Mouse (Mus musculus): Measurements from ENCODE around the gene Pkhd1.
A peak's percentile ranks its signal among the peaks of the same experiment; 100 is the strongest.
"Not testable (repeated sequence)": the region's sequence is repeated elsewhere in the genome, so short reads cannot be mapped to it uniquely, and the experiment has no call there.

Pkhd1 gene

GRCm38 (mm10) chr1:20486087-20486486 lies 131.8 kb downstream of the Pkhd1 start:
- ATAC-seq (ENCODE audit: low TSS enrichment): no peak

DNA sequence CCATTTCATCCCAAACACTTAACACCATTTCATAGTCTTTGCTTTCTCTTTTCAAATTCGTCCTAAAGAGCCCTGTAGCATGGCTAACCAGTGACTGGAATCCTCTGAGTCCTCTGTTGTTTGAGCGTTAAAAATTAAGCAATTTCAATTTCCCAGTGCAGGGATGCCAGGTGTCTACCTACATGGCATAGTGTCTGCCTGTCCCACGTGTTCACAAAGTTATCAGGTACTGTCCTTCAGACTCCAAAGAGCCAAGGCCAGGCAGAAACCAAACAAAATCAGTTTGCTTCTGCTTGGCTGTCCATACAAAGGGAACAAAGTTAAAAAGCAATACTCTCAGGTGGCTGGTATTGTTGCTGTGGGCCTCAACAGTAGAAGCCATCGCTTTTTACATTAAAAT lies 136.0 kb downstream of the Pkhd1 start:
- ATAC-seq (ENCODE audit: low TSS enrichment): no peak

DNA sequence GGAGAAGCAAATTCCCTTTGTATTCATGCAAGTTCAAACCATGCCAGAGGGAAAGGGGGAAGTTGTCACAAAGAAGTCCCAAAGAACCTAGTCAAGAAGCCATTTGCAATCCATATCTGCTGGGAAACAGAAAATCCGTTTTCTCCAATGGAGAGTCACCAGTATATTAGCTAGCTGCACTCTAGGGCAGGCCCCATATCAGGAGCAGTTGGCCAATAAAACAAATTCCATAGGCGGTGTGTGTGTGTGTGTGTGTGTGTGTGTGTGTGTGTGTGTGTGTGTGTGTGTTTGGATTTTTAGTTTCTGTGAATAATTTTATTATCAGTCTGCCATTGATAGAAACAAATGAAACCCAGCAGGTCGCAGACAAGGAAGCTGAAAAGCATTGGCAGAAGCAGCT lies 139.2 kb downstream of the Pkhd1 start:
- ATAC-seq (ENCODE audit: low TSS enrichment): no peak

DNA sequence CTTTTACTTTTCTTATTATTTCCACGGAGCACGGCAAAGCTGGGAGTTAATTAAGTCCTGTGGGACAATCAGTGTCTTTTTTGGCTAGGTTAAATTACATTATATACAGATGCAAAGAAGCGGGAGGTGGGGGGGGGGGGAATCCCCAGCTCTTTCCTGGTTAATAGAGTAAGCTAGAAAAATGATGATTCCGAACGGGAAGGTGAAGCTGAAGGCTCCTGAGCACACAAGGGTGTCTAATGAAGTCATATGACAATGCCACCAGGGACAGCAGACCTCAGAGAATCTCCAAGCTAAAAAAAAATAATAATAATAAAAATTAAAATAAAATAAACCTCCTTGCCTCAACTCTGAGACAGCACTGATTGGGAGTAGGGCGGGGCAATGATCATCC lies 139.6 kb downstream of the Pkhd1 start:
- ATAC-seq (ENCODE audit: low TSS enrichment): no peak

DNA sequence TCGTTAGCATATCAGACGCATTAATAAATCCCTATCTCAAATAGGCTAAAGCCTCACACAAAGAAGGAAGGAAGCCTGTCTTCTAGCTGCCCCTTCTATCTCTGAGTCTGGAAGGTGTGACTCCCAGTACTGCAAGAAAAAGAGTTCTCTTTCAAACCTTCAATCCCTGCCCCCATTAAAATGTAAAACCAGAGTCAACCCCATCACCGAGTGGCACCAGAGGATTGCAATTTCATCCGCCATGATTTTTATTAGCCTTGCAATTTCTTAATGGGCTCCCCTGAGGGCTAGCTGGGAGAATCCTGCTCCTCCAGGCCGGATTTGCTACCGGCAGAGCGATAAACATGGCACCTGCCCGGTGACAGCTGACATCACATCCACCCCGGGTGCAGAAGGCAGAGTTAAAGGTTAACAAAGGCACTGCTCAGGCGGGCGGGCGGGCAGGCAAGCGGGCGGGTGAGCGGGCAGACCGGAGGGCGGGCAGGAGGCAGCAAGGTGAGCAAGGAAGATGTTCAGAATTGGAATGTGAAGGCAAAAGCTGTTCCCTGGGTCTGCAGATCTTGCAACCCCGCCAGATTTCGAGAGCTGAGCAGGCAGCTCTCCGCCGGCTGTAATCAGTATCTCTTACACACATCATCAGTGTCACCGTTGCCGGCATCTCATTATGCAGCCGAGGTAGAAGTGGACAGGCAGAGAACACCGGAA lies 140.2 kb downstream of the Pkhd1 start:
- peak; percentile 69 for ATAC-seq (ENCODE audit: low TSS enrichment)

DNA sequence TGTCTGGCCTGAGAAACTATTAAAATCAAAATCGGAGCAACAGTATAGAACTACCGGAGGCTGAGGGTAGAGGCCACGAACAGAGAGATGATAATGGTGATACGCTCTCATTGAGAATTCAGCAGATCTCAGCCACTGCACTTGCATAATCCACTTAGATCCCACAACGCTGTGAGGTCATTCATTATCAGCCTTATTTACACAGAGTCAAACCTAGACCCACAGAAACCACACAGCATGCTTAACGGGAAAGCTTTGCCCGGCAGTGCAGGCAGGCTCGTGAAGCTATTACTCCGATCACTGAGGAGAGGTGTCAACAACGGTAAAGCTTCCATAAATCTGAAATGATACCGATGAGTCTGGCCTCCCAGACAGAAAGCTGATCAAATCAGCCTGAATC lies 147.1 kb downstream of the Pkhd1 start:
- no peak for ATAC-seq (ENCODE audit: low TSS enrichment)

DNA sequence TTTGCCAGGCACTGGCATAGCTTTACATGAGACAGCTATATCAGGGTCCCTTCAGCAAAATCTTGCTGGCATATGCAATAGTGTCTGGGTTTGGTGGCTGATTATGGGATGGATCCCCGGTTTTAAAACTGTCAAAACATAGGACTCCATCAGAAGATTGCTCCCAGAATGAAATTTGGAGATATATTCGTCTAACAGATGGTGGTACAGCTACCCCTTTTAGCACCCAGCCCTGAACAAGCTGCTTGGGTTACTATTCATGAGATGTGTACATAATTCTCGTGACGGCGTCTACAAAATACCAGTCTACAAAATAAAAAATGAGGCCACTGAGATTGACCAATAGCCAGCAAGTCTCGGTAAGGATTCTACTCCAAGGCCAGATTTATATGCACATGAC lies 147.5 kb downstream of the Pkhd1 start:
- ATAC-seq (ENCODE audit: low TSS enrichment): no peak

DNA sequence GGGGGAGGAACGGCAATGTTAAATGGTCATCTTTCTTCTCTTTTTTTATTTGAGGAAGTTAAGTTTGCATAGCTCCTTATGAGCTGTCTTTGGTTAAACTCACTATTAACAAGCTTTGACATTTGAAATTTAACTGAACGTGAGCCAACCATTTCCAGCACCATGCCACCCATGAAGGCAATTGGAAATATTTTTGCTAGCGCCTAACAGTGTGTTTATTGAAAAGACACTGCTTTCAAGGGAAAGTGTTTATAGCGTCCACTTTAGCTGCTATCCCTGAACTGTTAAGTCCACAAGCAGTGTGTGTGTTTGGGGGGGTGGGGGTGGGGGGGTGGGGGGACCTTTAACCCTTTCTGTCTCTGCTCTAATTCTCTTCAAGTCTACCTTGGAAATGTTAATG lies 151.4 kb downstream of the Pkhd1 start:
- ATAC-seq (ENCODE audit: low TSS enrichment): no peak

GRCm38 (mm10) chr1:20454621-20455020 lies 163.2 kb downstream of the Pkhd1 start:
- peak; percentile 58; the same call in 1 of the 2 replicates for ATAC-seq (ENCODE audit: low TSS enrichment)

DNA sequence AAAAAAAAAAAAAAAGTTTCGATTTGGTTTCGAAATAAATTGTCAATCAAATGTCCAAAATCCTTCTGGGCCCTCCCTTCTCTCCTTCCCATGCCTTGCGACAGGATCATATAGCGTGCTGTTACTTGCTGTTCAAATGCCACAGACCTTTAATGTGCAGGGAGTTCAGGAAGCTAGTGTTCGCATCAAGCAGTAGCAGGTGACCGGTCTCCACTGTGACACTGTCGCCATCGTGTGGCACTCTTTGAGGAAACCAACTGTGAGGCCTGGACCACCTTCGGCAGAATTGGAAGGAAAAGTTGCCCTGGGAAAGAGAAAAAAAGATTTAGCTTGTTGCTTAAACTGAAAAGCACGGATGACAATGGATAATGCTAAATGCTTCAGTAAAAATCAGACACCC lies 167.8 kb downstream of the Pkhd1 start:
- peak; percentile 97 for ATAC-seq (ENCODE audit: low TSS enrichment)

- ATAC-seq (ENCODE audit: low TSS enrichment): not testable (repeated sequence)
Observed at GRCm38 (mm10) chr1:20432026-20432425, 185.8 kb downstream of the Pkhd1 start.

DNA sequence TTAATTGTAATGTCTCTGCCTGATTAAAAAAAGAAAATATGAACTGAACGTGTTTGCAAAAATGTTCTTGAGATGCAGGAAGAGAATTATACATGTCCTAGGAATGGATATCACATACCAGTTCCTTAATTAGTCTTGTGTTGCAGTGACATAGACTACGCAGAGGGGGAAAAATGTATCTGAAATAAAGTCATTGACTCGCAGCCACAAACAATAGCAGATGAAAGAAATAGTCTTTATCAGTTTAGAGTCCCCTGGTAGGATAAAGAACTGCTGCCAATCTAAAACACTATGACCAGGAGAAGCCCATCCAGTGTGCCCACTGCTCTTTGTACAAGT lies 188.8 kb downstream of the Pkhd1 start:
- ATAC-seq (ENCODE audit: low TSS enrichment): no peak

DNA sequence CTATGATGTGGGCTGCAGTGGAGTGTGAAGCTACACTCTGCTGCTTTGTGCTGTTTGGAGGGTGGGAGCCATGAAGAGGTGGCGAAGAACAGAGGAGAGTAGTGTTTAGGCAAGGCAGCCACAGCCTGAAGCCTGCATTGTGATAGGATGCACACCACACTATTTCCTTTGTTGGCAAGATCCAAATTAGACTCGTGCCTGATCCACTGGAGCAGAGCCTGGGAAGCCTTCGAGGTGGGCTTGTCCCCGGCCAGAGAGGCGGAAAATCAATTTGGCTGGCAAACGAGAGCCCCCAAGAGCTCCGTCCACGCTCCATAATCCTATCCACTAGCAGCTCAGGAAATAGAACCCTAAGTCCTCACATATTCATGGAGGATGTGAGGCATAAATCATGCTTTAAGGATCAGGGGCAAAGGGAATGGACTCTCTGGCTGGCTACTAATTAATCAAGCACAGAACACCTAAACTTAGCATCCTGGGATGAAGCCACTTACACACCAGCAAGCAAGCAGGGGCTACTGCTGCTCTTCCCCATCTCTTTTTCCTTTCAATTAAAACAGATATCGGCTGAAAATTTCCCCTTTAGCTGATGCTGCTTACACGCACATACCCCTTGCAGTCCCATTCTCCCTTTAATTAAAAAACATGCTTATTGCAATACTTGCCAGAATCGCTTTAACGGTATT lies 189.4 kb downstream of the Pkhd1 start:
- peak; percentile 59; the same call in 1 of the 2 replicates for ATAC-seq (ENCODE audit: low TSS enrichment)

GRCm38 (mm10) chr1:20409411-20409967 lies 208.4 kb downstream of the Pkhd1 start:
- ATAC-seq (ENCODE audit: low TSS enrichment): no peak

DNA sequence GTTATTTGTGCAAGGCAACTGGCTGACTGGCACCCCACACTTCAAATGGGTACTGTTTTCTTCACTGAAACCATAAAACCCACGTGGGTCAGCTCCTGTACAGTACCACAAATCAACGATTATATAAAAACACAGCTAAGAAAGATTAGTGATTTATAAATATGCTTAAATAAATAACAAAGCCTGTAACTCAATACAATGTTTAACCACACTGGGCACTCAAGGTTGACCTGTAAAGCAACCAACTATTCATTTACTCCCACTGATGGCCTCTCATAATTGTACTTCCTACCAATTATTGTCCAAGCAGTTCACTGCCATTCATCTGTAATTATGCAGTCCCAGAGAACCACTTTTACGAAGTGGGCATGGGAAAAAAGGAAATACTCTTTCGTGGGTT lies 219.5 kb downstream of the Pkhd1 start:
- ATAC-seq (ENCODE audit: low TSS enrichment): no peak

GRCm38 (mm10) chr1:20364437-20364836 lies 253.4 kb downstream of the Pkhd1 start:
- no peak for ATAC-seq (ENCODE audit: low TSS enrichment)

GRCm38 (mm10) chr1:20344651-20345050 lies 273.2 kb downstream of the Pkhd1 start:
- ATAC-seq (ENCODE audit: low TSS enrichment): no peak

DNA sequence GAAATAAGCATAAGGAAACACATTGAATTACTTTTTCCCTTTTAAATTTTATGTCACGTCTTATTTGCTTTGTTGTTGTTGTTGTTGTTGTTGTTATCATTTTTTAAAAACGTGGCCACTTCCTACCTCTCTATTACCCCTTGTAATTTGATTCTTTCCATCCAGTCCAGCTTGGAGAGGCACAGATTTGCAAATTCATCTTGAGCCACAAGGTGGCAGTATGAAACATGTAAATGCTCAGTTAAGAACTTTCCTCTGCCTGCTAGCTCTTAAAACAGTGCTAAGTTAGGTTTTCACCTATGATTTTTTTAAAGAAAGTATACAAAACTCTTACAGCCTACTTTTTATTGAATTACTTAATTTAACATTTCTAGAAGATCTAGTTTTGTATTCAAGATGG lies 306.4 kb downstream of the Pkhd1 start:
- peak; percentile 88 for ATAC-seq (ENCODE audit: low TSS enrichment)

- ATAC-seq (ENCODE audit: low TSS enrichment): no peak
Observed at GRCm38 (mm10) chr1:20310925-20311324, 306.9 kb downstream of the Pkhd1 start.

- ATAC-seq (ENCODE audit: low TSS enrichment): peak; percentile 64
Observed at GRCm38 (mm10) chr1:20306116-20306515, 311.7 kb downstream of the Pkhd1 start.

- 0 out of 2 replicates have a peak, but pooled peaks have one; percentile 20 for ATAC-seq (ENCODE audit: low TSS enrichment)
Observed at GRCm38 (mm10) chr1:20302943-20303578, 314.8 kb downstream of the Pkhd1 start.

GRCm38 (mm10) chr1:20302187-20302942 lies 315.5 kb downstream of the Pkhd1 start:
- ATAC-seq (ENCODE audit: low TSS enrichment): no peak

All from frontal cortex, adult (tissue).